Mouse (Mus musculus): ENCODE data around the gene Inppl1.

The Inppl1 gene

DNA sequence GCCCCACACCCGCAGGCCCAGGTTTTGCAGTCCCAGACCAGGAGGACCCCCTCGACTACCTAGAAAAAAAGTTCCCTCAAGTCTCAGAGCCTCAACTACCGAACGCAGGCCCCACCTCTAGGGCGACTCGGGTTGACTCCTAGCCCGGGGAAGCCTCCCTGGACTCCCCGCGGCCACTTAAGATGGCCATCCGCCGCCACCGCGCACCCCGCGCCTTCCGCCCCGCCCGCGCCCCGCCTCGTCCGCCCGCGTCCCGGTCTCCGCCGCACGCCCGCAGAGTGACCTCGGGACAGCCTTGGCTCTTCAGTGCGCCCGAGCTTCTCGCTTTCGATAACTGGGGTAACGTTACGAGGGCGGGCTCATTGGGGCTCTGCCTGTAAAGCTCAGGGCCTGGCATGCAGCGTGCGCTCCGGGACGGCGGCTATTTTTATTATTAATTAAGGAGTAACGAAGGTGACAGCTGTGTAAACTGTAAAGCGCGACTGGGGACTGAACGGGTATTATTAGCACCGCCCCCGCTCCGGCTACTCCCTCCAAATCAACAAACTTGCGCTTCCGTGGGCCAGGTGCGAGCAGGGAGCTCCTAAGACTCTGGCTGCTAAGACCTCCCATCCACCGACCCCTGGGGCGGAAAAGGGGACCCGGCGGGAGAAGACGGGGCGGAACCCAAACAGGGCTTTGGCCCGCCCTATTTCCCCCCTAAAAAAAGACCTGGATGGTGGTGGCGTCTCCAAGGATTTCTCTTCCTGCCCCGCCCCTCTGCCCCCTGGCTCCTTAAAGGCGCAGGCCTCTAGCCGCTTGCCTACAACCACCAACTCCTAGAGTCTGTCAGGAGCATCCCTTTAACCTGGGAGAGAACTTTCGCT is at the start of gene Inppl1:
Inppl1 (minus strand) TSS at position 624 of the 866 bp plus-strand sequence.
- DNase-seq (ENCODE audit: low read depth), result peak; percentile 88

DNA sequence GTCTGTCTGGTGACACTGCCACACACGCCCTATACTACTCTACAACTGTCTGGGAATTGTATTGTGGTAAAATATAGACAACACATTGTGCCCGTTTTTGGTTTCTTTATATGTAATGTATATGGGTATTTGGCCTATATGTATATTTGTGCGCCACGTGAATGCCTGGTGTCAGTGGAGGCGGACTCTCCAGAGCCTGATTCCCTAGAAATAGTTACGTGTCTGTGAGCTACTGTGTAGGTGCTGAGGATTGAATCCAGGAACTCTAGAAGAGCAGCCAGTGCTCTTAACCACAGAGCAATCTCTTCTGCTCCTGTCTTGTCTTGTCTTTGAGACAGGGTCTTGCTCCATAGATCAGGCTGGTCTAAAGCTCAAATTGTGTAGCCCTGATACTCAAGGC is 48.2 kb upstream of the Inppl1 start:
- no peak for DNase-seq (ENCODE audit: low read depth)

DNA sequence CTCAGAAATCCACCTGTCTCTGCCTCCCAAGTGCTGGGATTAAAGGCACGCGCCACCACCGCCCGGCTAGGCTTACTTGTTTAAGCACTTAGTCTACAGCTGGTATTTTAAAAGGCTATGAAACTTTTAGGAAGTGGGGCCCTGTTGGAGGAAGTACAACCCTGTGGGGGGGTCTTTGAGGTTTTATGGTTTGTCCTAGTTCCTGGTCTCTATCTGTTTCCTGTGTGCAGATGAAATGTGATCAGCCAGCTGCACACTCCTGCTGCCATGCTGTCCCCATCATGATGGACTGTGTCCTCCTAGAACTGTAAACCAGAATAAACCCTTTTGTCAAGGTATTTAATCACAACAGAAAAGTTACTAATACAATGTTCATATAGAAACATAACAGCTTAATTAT is 46.1 kb upstream of the Inppl1 start:
- DNase-seq (ENCODE audit: low read depth), result no peak

DNA sequence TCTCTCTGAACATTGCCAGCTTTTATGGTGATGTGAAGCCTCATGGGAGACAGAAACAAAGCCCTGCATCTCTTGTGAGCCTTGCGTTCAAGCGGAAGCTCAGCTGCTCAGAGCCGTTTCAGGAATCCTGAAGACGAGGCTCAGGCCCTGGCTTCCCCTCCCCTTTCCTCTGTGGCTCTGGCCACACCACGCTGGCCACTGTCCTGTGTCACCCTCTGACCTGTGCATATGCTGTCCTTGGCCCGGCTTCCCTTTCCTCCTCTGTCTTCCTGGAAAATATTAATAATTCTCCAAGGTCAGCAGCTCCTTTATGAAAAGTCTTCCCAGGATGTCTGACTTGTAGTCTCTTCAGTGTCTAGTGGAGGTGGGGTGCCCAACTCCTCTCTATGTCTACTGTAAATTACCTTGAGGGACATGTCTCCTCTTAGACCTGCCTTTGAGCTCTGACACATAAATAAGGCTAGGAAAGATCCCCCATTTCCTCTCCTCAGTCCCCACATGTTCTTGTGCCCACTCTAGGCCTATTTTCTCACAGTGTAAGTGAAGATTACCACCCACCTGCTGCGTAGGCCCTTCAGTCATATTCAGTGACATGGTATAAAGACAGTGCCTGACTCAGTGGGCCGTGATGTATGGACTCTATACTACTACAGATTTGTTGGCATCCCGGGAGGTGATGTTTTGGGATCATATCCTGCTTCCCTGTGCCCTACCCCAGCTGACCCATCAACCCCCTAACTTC is 44.6 kb upstream of the Inppl1 start:
- DNase-seq (ENCODE audit: low read depth), result no peak

DNA sequence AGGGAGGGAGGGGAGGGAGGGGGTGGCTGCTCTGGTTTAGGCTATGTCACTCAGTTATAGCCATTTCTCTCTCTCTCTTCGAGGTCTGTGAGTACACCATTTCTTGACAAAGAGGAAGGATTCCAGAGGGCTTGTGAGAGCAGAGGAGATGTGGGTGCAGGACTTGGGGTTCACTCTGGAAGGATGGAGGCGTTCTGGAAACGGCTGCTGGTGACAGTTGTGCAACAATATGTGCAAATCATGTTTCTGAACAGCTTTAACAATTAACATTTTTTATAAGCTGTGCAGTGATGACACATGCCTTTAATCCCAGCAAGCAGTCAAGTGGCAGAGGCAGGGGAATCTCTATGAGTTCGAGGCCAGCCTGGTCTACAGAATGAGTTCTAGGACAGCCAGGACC is 42.8 kb upstream of the Inppl1 start:
- DNase-seq (ENCODE audit: low read depth), result no peak

DNA sequence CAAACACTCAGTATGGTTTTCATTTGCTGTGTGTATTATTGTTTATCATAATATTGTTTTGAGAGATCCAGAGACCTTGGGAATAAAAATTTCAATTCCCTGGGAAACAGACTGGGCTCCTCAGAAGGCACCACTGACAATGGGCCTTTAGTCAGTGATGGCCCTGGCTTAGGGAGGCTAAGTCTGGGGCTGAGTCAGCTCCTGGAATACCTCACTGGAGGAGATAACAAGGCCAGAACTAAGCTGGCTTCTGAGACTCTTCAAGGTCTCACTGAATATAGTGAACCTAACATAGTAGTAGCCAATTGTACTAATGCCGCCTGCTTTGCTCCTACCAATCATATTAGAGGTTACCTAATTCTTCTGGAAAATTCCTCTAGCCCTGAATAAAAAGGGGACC is 37.9 kb upstream of the Inppl1 start:
- no peak for DNase-seq (ENCODE audit: low read depth)

DNA sequence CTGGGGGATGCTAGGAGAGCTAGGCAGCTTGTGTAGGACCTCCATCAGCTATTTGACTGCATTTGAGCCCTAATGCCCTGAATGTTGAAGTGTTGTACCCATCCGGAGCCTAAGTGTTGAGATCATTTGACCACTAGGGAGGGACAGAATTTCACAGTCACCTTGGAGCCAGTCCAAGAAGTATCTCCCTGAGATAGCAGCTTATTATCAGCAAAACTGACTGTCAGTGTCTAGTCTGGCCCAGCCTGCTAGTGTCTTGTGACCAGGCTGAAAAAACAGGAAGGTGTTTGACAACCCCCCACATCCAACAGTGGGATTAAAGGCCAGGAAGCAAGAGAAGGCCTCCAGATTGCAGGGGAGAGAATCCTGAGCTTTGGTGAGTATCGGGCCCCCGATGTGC is 33.3 kb upstream of the Inppl1 start:
- DNase-seq (ENCODE audit: low read depth), result no peak

DNA sequence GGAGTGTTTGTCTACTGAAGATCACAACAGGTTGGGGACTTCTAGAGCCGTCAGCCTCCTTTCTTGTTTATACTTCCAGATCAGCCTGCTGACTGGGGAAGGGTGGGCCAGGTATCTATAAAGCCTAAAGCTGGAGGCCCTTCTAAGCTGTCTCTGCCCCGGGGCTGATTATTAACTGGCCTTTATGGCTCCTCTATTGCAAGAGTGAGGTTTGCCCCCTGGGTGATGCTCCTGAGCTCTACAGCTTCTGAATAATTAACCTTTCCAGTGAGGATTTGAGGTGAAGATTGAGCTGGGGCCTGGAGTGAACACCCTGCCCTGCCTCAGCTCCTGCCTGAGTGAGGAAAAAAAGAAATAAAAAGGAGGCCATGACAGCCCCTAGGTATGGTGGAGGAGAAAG is 32.6 kb upstream of the Inppl1 start, which contains the start of gene Folr1:
Folr1 (minus strand) TSS at position 160 of the 400 bp plus-strand sequence.
- DNase-seq (ENCODE audit: low read depth), result no peak

DNA sequence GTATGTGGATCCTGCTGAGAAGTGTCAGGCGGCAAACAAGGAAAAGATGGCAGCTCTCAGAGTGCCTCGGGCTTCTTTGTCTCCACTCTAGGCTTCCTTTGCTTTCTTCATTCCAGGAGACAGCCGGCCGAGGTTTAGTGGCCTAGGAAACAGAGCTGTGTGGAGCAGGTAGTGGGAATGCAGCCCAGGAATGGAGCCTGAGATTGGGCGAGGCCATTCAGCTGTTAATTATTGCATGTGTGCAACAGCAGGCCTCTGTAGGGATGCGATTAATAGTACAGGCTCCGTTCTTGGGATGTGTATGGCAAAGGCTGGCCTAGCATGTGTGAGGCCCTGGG is 31.1 kb upstream of the Inppl1 start:
- DNase-seq (ENCODE audit: low read depth), result no peak

DNA sequence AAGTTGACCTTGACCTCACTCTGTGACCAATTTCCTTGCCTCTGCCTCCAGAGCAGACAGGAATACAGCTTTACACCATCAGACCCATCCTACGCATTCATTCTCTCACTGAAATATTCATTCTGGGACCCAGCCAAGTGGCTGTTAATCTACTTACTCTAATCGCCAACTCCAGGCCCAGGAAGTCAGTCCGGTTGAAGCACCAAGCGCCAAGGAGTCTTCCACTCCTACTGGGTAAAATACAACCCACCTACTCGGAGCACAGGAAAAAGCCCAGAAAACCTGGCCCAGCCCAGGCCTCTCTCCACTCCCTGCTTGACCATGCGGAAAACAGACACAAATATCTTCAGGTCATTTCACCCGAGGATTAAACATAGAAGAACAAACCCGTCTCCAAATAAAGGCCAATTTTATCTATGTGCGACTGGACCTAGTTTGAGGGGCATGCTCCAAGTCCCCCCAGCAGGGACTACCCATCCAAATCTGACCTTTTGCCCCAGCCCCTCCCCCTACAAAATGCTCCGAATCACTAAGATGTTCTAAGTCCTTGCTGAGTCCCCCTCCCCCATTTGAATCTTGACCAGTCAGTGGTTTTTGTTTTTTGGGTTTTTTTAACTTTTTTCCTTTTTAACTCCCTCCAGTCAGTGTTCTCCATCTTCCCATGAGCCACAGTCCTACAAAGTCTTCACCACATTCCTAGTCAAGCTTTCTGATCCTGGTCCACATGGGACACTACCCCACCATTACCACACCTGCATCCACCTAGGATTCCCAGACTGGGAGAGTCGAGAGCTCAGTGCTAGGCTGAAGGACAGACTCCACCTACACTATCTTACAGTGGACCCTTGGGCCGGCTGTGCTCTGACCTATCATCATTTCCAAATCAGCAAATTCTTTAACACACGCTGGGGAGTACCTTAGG is 30.5 kb upstream of the Inppl1 start:
- DNase-seq (ENCODE audit: low read depth), result no peak

DNA sequence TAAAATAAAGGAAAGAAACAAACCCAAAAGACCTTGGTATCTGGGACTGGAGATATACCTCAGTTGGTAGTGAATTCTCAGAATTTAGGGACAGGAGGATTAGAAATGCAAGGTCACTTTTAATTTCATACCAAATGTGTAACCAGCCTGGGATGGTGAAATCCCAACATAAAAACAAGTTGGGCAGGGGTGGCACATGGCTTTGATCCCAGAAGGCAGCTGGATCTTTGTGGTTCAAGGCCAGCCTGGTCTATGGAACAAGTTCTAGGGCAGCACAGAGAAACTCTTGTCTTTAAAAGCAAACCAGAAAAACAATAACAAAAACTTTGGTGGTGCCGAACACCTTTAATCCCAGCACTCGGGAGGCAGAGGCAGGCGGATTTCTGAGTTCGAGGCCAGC is 29.5 kb upstream of the Inppl1 start:
- DNase-seq (ENCODE audit: low read depth), result no peak

DNA sequence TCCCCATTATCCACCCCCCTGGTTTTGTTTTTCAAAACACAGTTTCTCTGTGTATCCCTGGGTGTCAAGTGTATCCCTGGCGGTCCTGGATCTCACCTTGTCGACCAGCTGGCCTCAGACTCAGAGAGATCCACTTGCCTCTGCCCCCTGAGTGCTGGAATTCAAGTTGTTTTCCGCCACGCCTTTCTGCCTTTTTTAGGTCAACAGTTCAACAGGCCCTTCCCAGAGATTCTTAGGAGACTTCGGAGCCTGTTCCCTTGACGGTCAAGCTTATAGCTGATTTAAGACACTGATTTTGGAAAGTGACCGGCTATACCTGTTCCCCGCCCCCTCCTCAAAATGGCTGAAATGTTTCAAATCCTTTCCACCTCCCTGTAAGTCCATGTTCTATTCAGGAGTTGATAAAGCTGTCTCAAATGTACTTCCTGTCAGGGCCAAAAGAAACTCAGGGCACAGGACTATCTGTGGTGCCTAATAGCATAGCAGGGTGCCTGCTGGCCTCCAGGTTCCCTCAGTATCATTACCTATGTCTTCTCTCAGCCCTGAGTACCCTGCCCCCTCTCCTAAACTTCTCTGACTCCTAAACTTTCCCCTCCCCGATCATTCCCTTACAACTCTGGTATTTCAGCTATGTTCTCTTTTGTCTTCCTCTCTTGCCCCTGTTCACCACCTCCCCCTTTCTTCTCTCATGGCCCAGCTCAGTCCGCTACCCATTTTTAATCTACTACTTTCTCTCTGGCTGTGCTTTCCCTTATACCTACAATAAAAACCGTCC is 28.6 kb upstream of the Inppl1 start:
- no peak for DNase-seq (ENCODE audit: low read depth)

DNA sequence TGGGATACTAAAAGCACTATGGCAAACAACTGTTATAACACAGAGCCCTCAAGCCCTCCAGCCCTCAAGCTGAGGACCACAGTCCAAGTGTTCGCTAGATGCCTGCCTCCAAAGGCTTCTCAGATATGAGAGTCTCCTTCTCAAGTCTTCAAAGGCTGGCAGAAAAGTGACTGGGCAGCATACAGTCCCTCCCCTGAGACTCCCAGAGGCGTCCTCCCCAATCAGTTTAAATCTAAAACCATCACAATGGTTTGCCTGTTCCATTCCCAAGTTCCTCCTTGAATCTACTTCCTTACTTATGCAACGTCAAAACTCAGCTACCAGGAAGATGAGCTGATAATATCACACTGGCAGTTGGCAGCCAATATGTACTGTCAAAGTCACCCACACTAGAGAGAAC is 25.4 kb upstream of the Inppl1 start, which contains the start of gene Anapc15:
Anapc15 (plus strand) TSS at position 301 of the 400 bp plus-strand sequence.
- no peak for DNase-seq (ENCODE audit: low read depth)

DNA sequence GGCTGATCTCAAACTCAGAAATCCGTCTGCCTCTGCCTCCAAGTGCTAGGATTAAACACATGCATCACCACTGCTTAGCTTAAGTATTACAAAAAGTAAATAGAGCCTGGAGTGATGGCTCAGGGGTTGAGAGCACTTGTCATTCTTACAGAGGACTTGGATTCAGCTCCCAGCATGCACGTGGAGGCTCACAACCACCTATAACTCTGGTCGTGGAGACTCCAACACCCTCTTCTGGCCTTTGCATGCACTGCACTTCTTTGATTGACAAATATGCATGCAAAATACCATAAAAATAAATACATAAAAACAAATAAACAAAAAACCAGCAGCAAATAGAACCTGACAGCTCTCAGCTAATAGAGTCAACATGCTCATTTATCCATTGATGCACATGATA is 24.3 kb upstream of the Inppl1 start:
- DNase-seq (ENCODE audit: low read depth), result no peak

DNA sequence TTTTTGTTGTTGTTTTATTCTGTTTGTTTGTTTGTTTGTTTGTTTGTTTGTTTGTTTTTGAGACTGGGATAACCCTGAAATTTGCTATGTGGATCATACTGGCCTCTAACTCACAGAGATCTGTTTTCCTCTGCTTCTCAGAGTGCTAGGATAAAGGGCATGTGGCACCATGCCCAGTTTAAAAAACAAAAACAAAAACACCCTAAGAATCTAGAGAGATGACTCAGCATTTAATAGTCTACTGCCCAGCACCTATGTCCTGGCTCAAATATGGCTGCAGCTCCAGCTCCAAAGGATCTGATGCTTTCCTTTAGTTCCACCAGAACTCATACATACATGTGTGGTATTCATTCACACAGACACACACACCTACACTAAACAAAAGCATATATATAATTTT is 22.9 kb upstream of the Inppl1 start:
- DNase-seq (ENCODE audit: low read depth), result peak; percentile 77

DNA sequence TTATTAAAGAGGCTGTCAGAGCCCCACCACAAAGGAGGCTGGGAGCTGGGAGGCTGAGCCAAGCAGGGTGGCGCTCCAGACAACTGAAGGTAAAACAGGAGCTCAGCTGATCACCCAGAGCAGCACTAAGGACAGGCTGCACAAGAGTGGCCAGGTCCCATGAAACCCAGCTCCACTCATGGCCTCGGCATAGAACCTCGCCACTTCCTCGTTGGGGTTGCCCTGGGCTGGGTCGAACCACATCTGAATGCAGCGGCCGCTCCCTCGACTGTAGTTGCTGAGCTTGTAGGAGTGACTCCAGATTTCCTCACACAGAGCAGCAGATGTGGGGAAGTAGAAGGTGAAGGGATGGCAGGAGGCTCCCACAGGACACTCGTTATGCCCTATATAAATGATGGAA is 20.3 kb upstream of the Inppl1 start:
- DNase-seq (ENCODE audit: low read depth), result no peak

DNA sequence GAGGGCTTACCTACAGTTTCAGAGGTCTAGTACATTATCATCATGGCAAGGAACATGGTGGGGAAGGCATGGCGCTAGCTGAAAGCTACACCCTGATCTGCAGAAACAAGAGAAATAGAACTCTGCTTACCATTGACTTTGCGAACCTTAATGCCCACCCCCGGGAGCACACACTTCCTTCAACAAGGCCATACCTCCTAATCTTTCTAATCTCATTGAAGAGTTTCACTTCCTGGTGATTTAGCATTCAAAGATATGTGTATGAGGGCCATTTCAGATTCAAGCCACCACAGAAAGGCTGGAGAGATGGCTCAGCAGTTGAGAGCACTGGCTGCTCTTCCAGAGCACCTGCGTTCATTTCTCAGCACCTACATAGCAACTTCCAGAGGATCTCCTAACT is 19.1 kb upstream of the Inppl1 start, which contains the start of gene Folr2:
Folr2 (minus strand) TSS at position 101 of the 400 bp plus-strand sequence.
- no peak for DNase-seq (ENCODE audit: low read depth)

DNA sequence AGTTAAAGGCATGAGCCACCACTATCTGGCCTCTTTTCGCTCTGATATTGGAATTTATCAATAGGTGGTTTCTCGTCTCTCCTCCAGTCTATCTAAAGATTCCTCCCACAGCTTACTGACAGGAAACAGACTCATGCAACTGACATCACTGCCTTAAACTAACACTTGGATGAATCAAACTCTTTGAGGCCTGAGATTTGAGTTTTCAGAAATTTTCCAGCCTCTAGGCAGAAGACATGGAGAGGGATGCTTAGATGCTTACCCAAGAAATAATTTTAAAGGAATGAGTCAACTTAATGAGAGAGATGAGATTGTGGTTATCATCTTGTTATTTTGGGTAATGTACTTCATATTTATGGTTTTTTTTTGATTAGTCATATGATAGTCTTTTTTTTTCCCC is 15.8 kb upstream of the Inppl1 start:
- DNase-seq (ENCODE audit: low read depth), result peak; percentile 73

DNA sequence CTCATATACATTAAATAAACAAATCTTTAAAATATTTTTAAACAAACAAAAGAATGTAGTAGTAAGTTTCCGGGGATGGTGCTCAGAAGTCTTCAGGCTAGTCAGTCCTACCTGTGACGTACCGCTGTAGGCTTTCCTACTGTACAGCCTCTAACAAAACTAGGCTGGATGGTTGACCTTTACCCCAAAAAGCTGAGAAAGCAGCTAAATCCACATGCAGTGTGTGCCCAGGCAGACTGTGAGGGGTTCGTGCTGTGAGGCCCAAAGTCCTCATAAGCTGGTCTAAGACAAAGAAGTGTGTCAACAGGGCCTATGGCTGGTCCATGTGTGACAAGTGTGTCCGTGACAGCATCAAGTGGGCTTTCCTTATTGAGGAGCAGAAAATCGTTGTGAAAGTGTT is 14.8 kb upstream of the Inppl1 start:
- DNase-seq (ENCODE audit: low read depth), result no peak

DNA sequence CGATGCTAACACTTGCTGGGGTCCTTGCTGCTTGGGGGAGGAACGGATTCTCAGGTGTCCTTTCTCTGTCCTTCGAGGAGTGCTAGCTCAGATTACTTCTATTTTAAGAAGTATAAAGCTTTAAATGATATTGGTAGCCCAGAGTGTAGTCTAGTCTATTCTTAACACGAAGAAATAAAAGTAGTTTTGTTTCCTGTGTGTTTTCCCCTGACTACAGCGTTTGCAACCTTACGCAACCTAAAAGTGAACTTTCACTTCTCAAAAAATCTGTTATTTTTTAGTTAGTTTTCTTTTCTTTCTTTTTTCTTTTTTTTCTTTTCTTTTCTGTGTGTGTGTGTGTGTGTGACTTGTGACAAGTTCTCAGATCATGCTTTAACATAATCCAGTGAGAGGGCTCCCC is 13.7 kb upstream of the Inppl1 start:
- no peak for DNase-seq (ENCODE audit: low read depth)

DNA sequence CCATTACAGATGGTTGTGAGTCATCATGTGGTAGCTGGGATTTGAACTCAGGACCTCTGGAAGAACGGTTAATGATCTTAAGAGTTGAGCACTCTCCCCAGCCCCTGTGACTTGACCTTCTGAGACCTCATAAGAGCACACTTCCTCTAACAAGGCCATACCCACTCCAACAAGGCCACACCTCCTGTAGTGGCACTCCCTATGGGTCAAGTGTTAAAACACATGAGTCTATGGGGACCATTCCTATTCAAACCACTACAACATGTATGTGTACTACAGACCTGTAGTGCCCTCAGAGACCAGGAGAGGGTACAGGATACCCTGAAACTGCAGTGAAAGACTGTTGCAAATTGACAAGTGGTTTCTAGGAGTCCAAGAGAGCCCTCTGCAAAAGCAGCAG is 9.9 kb upstream of the Inppl1 start:
- no peak for DNase-seq (ENCODE audit: low read depth)
